Mouse (Mus musculus) midbrain, embryonic 11.5 days (tissue): ENCODE data around the gene Map3k19. TPM values are rescaled to one million over a fixed set of nuclear protein-coding genes. Genes with fewer than 3 reads are reported as not detected.

Experiments
- ATAC-seq: fragments of 200-750 bp; cut with Nextera tagmentation; 2 replicates; pipeline ENCODE4 v1.8.0; 2017; ENCODE audit warnings: moderate TSS enrichment, moderate library complexity; ENCODE audit not compliant: low FRiP score
- DNase-seq: peaks from one replicate; pipeline ENCODE4 v3.0.0; 2015; ENCODE audit warnings: low spot score; ENCODE audit errors: missing footprints
- H3K27ac ChIP-seq: fragments of 300-500 bp; sonication (generic); 2 replicates; pipeline ENCODE4 v1.5.1; 2014; ENCODE audit warnings: low read depth, low read length
- H3K27me3 ChIP-seq: fragments of 300-500 bp; sonication (generic); 2 replicates; pipeline ENCODE4 v1.6.1; 2014; ENCODE audit warnings: mild to moderate bottlenecking, low read length, moderate library complexity, mixed read lengths; ENCODE audit not compliant: control insufficient read depth, insufficient read depth
- H3K36me3 ChIP-seq: fragments of 300-500 bp; sonication (generic); 2 replicates; pipeline ENCODE4 v1.6.1; 2014; ENCODE audit warnings: mild to moderate bottlenecking, low read length, moderate library complexity, mixed read lengths; ENCODE audit not compliant: control insufficient read depth, insufficient read depth
- H3K4me1 ChIP-seq: fragments of 300-500 bp; sonication (generic); 2 replicates; pipeline ENCODE4 v1.6.1; 2014; ENCODE audit warnings: low read length; ENCODE audit not compliant: control insufficient read depth, insufficient read depth
- H3K4me2 ChIP-seq: fragments of 300-500 bp; sonication (generic); 2 replicates; pipeline ENCODE4 v1.6.1; 2014; ENCODE audit warnings: mild to moderate bottlenecking, moderate library complexity
- H3K4me3 ChIP-seq: fragments of 300-500 bp; sonication (generic); 2 replicates; pipeline ENCODE4 v1.5.1; 2014; ENCODE audit warnings: low read depth, low read length
- H3K9ac ChIP-seq: fragments of 300-500 bp; sonication (generic); 2 replicates; pipeline ENCODE4 v1.6.1; 2014; ENCODE audit warnings: low read length
- H3K9me3 ChIP-seq: fragments of 300-500 bp; sonication (generic); 2 replicates; pipeline ENCODE4 v1.6.1; 2016; ENCODE audit warnings: low read length; ENCODE audit not compliant: control insufficient read depth
- whole genome bisulfite sequencing: fragments of 180-500 bp; shearing (Covaris S2); extraction: QIAGEN DNeasy Blood & Tissue Kit; methylation state at CpG from one replicate; pipeline ENCODE4 v1.1.7; 2014; 5-methylcytosine and 5-hydroxymethylcytosine counted together
- polyA plus RNA-seq: library from polyadenylated mRNA; unstranded; fragments of >200 nt; fragmentation: Nextera tagmentation; extraction: Ambion mirVana; gene quantifications from 2 replicates; pipeline ENCODE4 v1.2.1, GENCODE M21; 2014

Gene Map3k19
- polyA plus RNA-seq, 1 experiment from 2014 or later, result 0.10 TPM

- no peaks in the 10 kb centered on the region for H3K9me3 ChIP-seq
- no peak overlapping the region for H3K9ac ChIP-seq
- no peaks in the 10 kb centered on the region for H3K4me1 ChIP-seq
- H3K27ac ChIP-seq, result no peak overlapping the region
- no peaks in the 10 kb centered on the region for H3K27me3 ChIP-seq
- H3K4me3 ChIP-seq, result no peak overlapping the region
- 89% methylated on average over 6 of the region's 6 CpGs for WGBS
- DNase-seq, result peak; percentile 72
- no peak overlapping the region for H3K4me2 ChIP-seq
- H3K36me3 ChIP-seq, result no peaks in the 10 kb centered on the region
- no peak for ATAC-seq
Measured at GRCm38 (mm10) chr1:127816381-127816780, 38.5 kb downstream of the Map3k19 start.

- no peak for ATAC-seq
- Histone ChIP-seq H3K4me1 (no peaks in the 10 kb centered on the region), H3K27me3 (no peaks in the 10 kb centered on the region), H3K36me3 (no peaks in the 10 kb centered on the region), H3K4me3 (no peak overlapping the region), H3K9ac (no peak overlapping the region), H3K9me3 (no peaks in the 10 kb centered on the region), H3K27ac (no peak overlapping the region), H3K4me2 (no peak overlapping the region)
- DNase-seq, result peak; percentile 86
- WGBS, result 56% methylated on average over 7 of the region's 7 CpGs
Measured at GRCm38 (mm10) chr1:127812929-127813328, 41.9 kb downstream of the Map3k19 start.

- ATAC-seq, result no peak
- Histone ChIP-seq H3K4me2 (no peak overlapping the region), H3K27me3 (no peaks in the 10 kb centered on the region), H3K4me3 (no peak overlapping the region), H3K4me1 (no peaks in the 10 kb centered on the region), H3K9ac (no peak overlapping the region), H3K9me3 (no peaks in the 10 kb centered on the region), H3K27ac (no peak overlapping the region), H3K36me3 (no peaks in the 10 kb centered on the region)
- no peak for DNase-seq
- WGBS, result 96% methylated on average over 7 of the region's 7 CpGs
Measured at GRCm38 (mm10) chr1:127808671-127809070, 46.2 kb downstream of the Map3k19 start.

GRCm38 (mm10) chr1:127802916-127803315 lies 51.9 kb downstream of the Map3k19 start:
- DNase-seq, result no peak
- WGBS, result 87% methylated on average over 8 of the region's 8 CpGs
- H3K27ac ChIP-seq, result no peak overlapping the region
- H3K4me1 ChIP-seq, result no peaks in the 10 kb centered on the region
- no peak overlapping the region for H3K9ac ChIP-seq
- peaks cover 12% of the 10 kb centered on the region for H3K36me3 ChIP-seq
- no peak for ATAC-seq
- H3K4me3 ChIP-seq, result no peak overlapping the region
- no peak overlapping the region for H3K4me2 ChIP-seq
- H3K27me3 ChIP-seq, result no peaks in the 10 kb centered on the region
- H3K9me3 ChIP-seq, result no peaks in the 10 kb centered on the region

- Histone ChIP-seq H3K4me2 (no peak overlapping the region), H3K27ac (no peak overlapping the region), H3K9me3 (no peaks in the 10 kb centered on the region), H3K4me1 (no peaks in the 10 kb centered on the region), H3K9ac (no peak overlapping the region), H3K4me3 (no peak overlapping the region), H3K36me3 (no peaks in the 10 kb centered on the region; the same call in 1 of the 2 replicates), H3K27me3 (no peaks in the 10 kb centered on the region)
- ATAC-seq (no peak), DNase-seq (no peak)
- WGBS, result 94% methylated on average over 1 of the region's 1 CpGs
Measured at GRCm38 (mm10) chr1:127796752-127797151, 58.1 kb downstream of the Map3k19 start.

- H3K4me2 ChIP-seq, result no peak overlapping the region
- no peak overlapping the region for H3K4me3 ChIP-seq
- H3K9ac ChIP-seq, result no peak overlapping the region
- no peak for ATAC-seq
- H3K27ac ChIP-seq, result no peak overlapping the region
- DNase-seq, result no peak
- H3K36me3 ChIP-seq, result no peaks in the 10 kb centered on the region; the same call in 1 of the 2 replicates
- 83% methylated on average over 4 of the region's 4 CpGs for WGBS
- no peaks in the 10 kb centered on the region for H3K4me1 ChIP-seq
- H3K27me3 ChIP-seq, result no peaks in the 10 kb centered on the region
- H3K9me3 ChIP-seq, result no peaks in the 10 kb centered on the region
Measured at GRCm38 (mm10) chr1:127796341-127796740, 58.5 kb downstream of the Map3k19 start.

- 93% methylated on average over 6 of the region's 6 CpGs for WGBS
Measured at GRCm38 (mm10) chr1:127795087-127795769, 59.6 kb downstream of the Map3k19 start.

GRCm38 (mm10) chr1:127793459-127793858 lies 61.4 kb downstream of the Map3k19 start:
- ATAC-seq (no peak), DNase-seq (no peak)
- H3K4me3 ChIP-seq, result no peak overlapping the region
- WGBS, result 100% methylated on average over 1 of the region's 1 CpGs
- no peak overlapping the region for H3K27ac ChIP-seq
- no peaks in the 10 kb centered on the region for H3K4me1 ChIP-seq
- H3K27me3 ChIP-seq, result no peaks in the 10 kb centered on the region
- H3K36me3 ChIP-seq, result no peaks in the 10 kb centered on the region
- H3K9me3 ChIP-seq, result no peaks in the 10 kb centered on the region
- no peak overlapping the region for H3K4me2 ChIP-seq
- H3K9ac ChIP-seq, result no peak overlapping the region

More at GRCm38 (mm10) chr1:127795087-127795769, 59.6 kb downstream of the Map3k19 start:
- Histone ChIP-seq H3K9me3 (no peaks in the 10 kb centered on the region), H3K9ac (no peak overlapping the region), H3K4me3 (no peak overlapping the region), H3K27ac (no peak overlapping the region), H3K4me2 (no peak overlapping the region), H3K36me3 (no peaks in the 10 kb centered on the region; the same call in 1 of the 2 replicates), H3K4me1 (no peaks in the 10 kb centered on the region), H3K27me3 (no peaks in the 10 kb centered on the region)
- no peak for DNase-seq
- ATAC-seq, result no peak

- Histone ChIP-seq H3K27me3 (no peaks in the 10 kb centered on the region), H3K4me1 (no peaks in the 10 kb centered on the region), H3K36me3 (no peaks in the 10 kb centered on the region), H3K9me3 (no peaks in the 10 kb centered on the region), H3K4me3 (no peak overlapping the region), H3K4me2 (no peak overlapping the region), H3K27ac (no peak overlapping the region), H3K9ac (no peak overlapping the region)
- ATAC-seq (no peak), DNase-seq (peak; percentile 17)
- WGBS, result 95% methylated on average over 6 of the region's 6 CpGs
Measured at GRCm38 (mm10) chr1:127788943-127789342, 65.9 kb downstream of the Map3k19 start.
